Mouse (Mus musculus) central nervous system, embryonic 14 days (tissue): ENCODE data around the gene Prl3d1. TPM values are rescaled to one million over a fixed set of nuclear protein-coding genes. Genes with fewer than 3 reads are reported as not detected.

Source experiments
- polyA plus RNA-seq: library from polyadenylated mRNA; depleted of rRNA; stranded (reverse); fragments of >200 nt; gene quantifications from 2 replicates; pipeline ENCODE4 v1.2.3, GENCODE M21; 2012; rRNA removed

The Prl3d1 gene
- polyA plus RNA-seq, result not detected in 2 replicates

DNA sequence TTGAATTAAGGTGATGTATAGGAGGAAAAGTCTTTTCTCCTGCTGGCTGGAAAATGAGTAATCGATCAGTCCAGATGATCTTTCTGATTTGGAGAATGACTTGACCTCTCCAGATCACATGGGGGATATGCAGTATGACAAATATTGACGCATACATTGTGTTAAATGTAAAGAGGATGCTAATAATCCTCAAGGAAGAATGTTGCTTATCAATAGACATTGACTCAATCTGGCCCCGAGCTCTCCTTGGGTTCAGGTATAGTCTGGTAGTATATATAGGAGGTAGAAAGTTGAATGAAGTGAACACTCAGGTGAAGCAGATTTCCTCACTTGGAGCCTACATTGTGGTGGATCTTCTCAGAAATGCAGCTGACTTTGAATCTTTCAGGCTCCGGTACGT lies at the start of gene Prl3d1:
Prl3d1 (plus strand) TSS at position 301 of the 400 bp plus-strand sequence.

DNA sequence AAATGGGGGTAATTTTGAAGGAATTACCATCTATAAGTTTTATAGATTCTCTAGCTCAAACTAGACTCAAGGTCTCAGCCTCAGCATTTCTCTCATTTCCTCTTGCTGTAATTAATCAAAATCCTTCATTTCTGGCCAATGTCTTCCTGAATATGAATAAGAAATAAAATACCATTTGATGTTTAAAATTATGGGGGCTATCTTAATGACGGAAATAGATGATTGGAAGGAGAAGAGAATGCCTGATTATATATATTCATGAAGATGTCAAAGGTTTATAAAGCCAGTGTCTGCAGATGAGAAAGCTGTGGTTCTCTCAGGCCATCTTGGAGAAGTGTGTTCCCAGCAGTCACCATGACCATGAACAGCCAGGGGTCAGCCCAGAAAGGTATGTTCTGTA lies 36.7 kb upstream of the Prl3d1 start, which contains the start of gene Prl:
Prl (plus strand) TSS at position 301 of the 400 bp plus-strand sequence.

GRCm38 (mm10) chr13:27121398-27121797 lies 27.4 kb downstream of the Prl3d1 start, which contains the start of gene Prl3d2:
Prl3d2 (plus strand) TSS chr13:27121698.

Other genes starting within 250 kb of the Prl3d1 start
- not detected in 2 replicates for gene Prl, start 36.6 kb upstream of the Prl3d1 start, polyA plus RNA-seq
- gene Prl3d2, start 27.5 kb downstream of the Prl3d1 start, polyA plus RNA-seq, result not detected in 2 replicates
- gene Prl3d3, start 62.6 kb downstream of the Prl3d1 start, polyA plus RNA-seq, result not detected in 2 replicates
- not detected in 2 replicates for gene Prl3c1, start 102.5 kb downstream of the Prl3d1 start, polyA plus RNA-seq
- gene Prl3b1, start 147.7 kb downstream of the Prl3d1 start, polyA plus RNA-seq, result not detected in 2 replicates
- not detected in 2 replicates for gene Prl3a1, start 165.2 kb downstream of the Prl3d1 start, polyA plus RNA-seq
- not detected in 2 replicates for gene Prl6a1, start 218.4 kb downstream of the Prl3d1 start, polyA plus RNA-seq